Mouse (Mus musculus) kidney, postnatal 0 days (tissue): Measurements from ENCODE around the gene Trim46. TPM values are rescaled to one million over a fixed set of nuclear protein-coding genes. Genes with fewer than 3 reads are reported as not detected.
A peak's percentile ranks its signal among the peaks of the same experiment; 100 is the strongest.

Experiments
- ATAC-seq: fragments of 200-750 bp; cut with Nextera tagmentation; replicated peaks from 2 replicates; pipeline ENCODE4 v1.8.0; 2017; ENCODE audit warnings: low read depth, moderate number of reproducible peaks, moderate TSS enrichment, moderate library complexity; ENCODE audit not compliant: low FRiP score
- DNase-seq: peaks from one replicate; pipeline ENCODE4 v3.0.0-alpha.2; 2016; ENCODE audit warnings: low spot score
- H3K27ac ChIP-seq: fragments of 300-500 bp; sonication (generic); 2 replicates; pipeline ENCODE4 v1.5.1; 2014; ENCODE audit warnings: mild to moderate bottlenecking
- H3K27me3 ChIP-seq: fragments of 300-500 bp; sonication (generic); 2 replicates; pipeline ENCODE4 v1.6.1; 2014; ENCODE audit warnings: low read length, mixed read lengths; ENCODE audit not compliant: insufficient read depth
- H3K36me3 ChIP-seq: fragments of 300-500 bp; sonication (generic); 2 replicates; pipeline ENCODE4 v1.6.1; 2014; ENCODE audit warnings: low read length, mixed read lengths; ENCODE audit not compliant: insufficient read depth
- H3K4me1 ChIP-seq: fragments of 300-500 bp; sonication (generic); replicated peaks from 2 replicates; pipeline ENCODE4 v1.6.1; 2014; ENCODE audit warnings: antibody characterized with exemption, low read length, mixed read lengths; ENCODE audit not compliant: insufficient read depth
- H3K4me2 ChIP-seq: fragments of 300-500 bp; sonication (generic); 2 replicates; pipeline ENCODE4 v1.6.1; 2014; ENCODE audit warnings: mild to moderate bottlenecking, low read length, moderate library complexity, mixed read lengths
- H3K4me3 ChIP-seq: fragments of 300-500 bp; sonication (generic); replicated peaks from 2 replicates; pipeline ENCODE4 v1.5.1; 2014; ENCODE audit warnings: low read depth, low read length
- H3K9ac ChIP-seq: fragments of 300-500 bp; sonication (generic); 2 replicates; pipeline ENCODE4 v1.6.1; 2014; ENCODE audit warnings: low read depth, low read length
- H3K9me3 ChIP-seq: fragments of 300-500 bp; sonication (generic); replicated peaks from 2 replicates; pipeline ENCODE4 v1.6.1; 2016; ENCODE audit warnings: low read length, inconsistent platforms, mixed read lengths
- CTCF ChIP-seq: IDR thresholded peaks from 2 replicates; pipeline ENCODE4 v1.5.1; 2016; ENCODE audit warnings: antibody characterized with exemption, low read depth, mild to moderate bottlenecking, moderate library complexity
- WGBS: fragments of 180-500 bp; shearing (Covaris S2); extraction: QIAGEN DNeasy Blood & Tissue Kit; methylation state at CpG from one replicate; pipeline ENCODE4 v1.1.7; 2014; 5-methylcytosine and 5-hydroxymethylcytosine counted together
- polyA plus RNA-seq: library from polyadenylated mRNA; unstranded; fragments of >200 nt; fragmentation: Nextera tagmentation; extraction: Ambion mirVana; gene quantifications from 2 replicates; pipeline ENCODE4 v1.2.1, GENCODE M21; 2015

Gene Trim46
- polyA plus RNA-seq, 1 experiment from 2014 or later = 3.7 TPM

DNA sequence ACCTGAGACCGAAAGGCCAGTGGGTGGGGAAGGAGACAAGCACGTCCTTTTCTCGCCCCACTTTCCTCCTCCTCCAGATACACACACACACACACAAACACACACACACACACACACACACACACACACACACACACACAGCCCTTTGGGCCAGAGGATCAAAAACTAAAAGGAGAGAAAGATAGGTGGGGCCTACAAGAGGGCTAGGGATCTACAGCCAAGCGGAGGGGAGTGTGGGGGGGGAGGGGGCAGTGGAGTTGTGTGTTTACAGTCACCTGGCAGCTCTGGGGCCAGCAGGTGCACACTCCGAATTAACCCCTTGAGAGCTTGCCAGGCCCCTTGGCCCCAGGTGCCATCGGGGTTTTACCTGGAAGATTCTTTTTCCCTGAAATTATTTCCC lies 13.5 kb downstream of the Trim46 start:
- no peak overlapping the region for H3K9ac ChIP-seq
- no peaks in the 10 kb centered on the region for H3K36me3 ChIP-seq
- WGBS = 61% methylated on average over 6 of the region's 6 CpGs
- H3K27me3 ChIP-seq = no peaks in the 10 kb centered on the region
- no peak for DNase-seq
- H3K4me3 ChIP-seq = no peak overlapping the region
- peak overlapping the region; percentile 69; the same call in 1 of the 2 replicates for H3K4me2 ChIP-seq
- H3K9me3 ChIP-seq = no peaks in the 10 kb centered on the region
- peaks cover 13% of the 10 kb centered on the region; the same call in 1 of the 2 replicates for H3K4me1 ChIP-seq
- ATAC-seq = no peak
- peak overlapping the region; percentile 77; the same call in 1 of the 2 replicates for H3K27ac ChIP-seq
- no peak for TF ChIP-seq CTCF

- Histone ChIP-seq H3K4me3 (0 out of 2 replicates have a peak overlapping the region, but pooled peaks have one; percentile 4), H3K9ac (no peak overlapping the region), H3K36me3 (no peaks in the 10 kb centered on the region), H3K4me2 (peak overlapping the region; percentile 69), H3K9me3 (no peaks in the 10 kb centered on the region), H3K27me3 (no peaks in the 10 kb centered on the region), H3K27ac (no peak overlapping the region), H3K4me1 (peaks cover 18% of the 10 kb centered on the region)
- no peak for ATAC-seq
- TF ChIP-seq CTCF = no peak
- no peak for DNase-seq
- 73% methylated on average over 16 of the region's 16 CpGs for WGBS
These were observed 14.3 kb downstream of the Trim46 start for GRCm38 (mm10) chr3:89231772-89232275.

- H3K36me3 ChIP-seq = no peaks in the 10 kb centered on the region
- no peak for ATAC-seq
- no peak overlapping the region for H3K27ac ChIP-seq
- H3K9me3 ChIP-seq = no peaks in the 10 kb centered on the region
- TF ChIP-seq CTCF = no peak
- H3K4me2 ChIP-seq = peak overlapping the region; percentile 69
- no peaks in the 10 kb centered on the region for H3K27me3 ChIP-seq
- WGBS = 57% methylated on average over 7 of the region's 7 CpGs
- H3K4me3 ChIP-seq = 0 out of 2 replicates have a peak overlapping the region, but pooled peaks have one; percentile 4
- no peak for DNase-seq
- H3K9ac ChIP-seq = no peak overlapping the region
- peaks cover 23% of the 10 kb centered on the region for H3K4me1 ChIP-seq
These were observed 14.8 kb downstream of the Trim46 start for GRCm38 (mm10) chr3:89231345-89231744.

GRCm38 (mm10) chr3:89230561-89230960 lies 15.5 kb downstream of the Trim46 start:
- H3K4me2 ChIP-seq = peak overlapping the region; percentile 69
- WGBS = 91% methylated on average over 2 of the region's 2 CpGs
- H3K9me3 ChIP-seq = no peaks in the 10 kb centered on the region
- H3K4me1 ChIP-seq = peaks cover 27% of the 10 kb centered on the region
- no peaks in the 10 kb centered on the region for H3K36me3 ChIP-seq
- no peak overlapping the region for H3K4me3 ChIP-seq
- no peaks in the 10 kb centered on the region for H3K27me3 ChIP-seq
- no peak overlapping the region for H3K9ac ChIP-seq
- DNase-seq (no peak), ATAC-seq (no peak)
- TF ChIP-seq CTCF = no peak
- H3K27ac ChIP-seq = no peak overlapping the region

DNA sequence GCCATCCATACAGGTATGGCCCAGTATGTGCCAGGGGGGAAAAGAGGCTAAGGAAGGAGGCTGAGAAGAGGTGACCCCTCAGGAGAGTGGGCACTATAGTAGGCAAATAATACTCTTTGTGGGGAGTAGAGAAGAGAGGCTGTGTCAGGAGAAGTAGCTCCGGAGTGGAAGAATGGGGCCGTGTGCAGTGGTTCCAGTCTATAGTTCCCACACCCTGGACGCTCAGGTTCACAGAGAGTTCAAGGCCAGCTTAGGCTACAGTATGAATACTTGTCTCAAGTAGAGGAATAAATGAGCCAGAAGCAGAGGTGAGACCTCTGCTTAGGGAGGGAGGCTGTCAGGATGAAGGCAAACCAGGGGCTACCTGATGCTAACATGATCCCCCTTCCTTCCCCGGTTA lies 16.8 kb downstream of the Trim46 start:
- 39% methylated on average over 4 of the region's 4 CpGs for WGBS
- no peak for TF ChIP-seq CTCF
- DNase-seq (no peak), ATAC-seq (no peak)
- Histone ChIP-seq H3K27ac (peak overlapping the region; percentile 85), H3K4me1 (peaks cover 27% of the 10 kb centered on the region), H3K27me3 (no peaks in the 10 kb centered on the region), H3K4me3 (peak overlapping the region; percentile 33), H3K9me3 (no peaks in the 10 kb centered on the region), H3K36me3 (no peaks in the 10 kb centered on the region), H3K9ac (peak overlapping the region; percentile 31; the same call in 1 of the 2 replicates), H3K4me2 (peak overlapping the region; percentile 69)

DNA sequence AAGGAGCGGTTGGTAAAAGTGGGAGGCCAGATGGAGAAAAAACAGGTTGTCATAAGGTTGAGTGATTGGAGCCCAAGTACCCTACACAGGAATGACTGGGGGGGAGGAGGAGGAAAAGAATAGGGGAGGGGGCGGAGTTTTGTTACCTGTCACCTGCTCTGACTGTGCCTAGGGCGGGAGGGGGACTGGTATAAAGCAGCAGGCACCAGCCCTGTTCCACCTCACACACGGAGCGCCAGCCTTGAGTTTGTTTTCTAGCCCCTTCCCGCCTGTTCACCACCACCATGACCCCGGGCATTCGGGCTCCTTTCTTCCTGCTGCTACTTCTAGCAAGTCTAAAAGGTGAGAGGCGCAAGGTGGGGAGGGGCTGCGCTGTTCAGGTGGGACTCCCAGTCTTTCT lies 17.3 kb downstream of the Trim46 start, which contains the start of gene Muc1:
TSS of gene Muc1 (plus strand) at position 222 of the 400 bp plus-strand sequence.
- Histone ChIP-seq H3K9me3 (no peaks in the 10 kb centered on the region), H3K9ac (peak within 1 kb of the TSS; percentile 35; the same call in 1 of the 2 replicates), H3K4me1 (peaks cover 27% of the 10 kb centered on the region), H3K4me3 (peak within 1 kb of the TSS; percentile 33), H3K4me2 (peak within 1 kb of the TSS; percentile 69), H3K27me3 (no peaks in the 10 kb centered on the region), H3K27ac (peak within 1 kb of the TSS; percentile 85), H3K36me3 (no peaks in the 10 kb centered on the region)
- WGBS = 32% methylated on average over 10 of the region's 10 CpGs
- 0 out of 2 replicates have a peak, but pooled peaks have one; percentile 4 for ATAC-seq
- DNase-seq = no peak
- no peak for TF ChIP-seq CTCF
